Mouse (Mus musculus) yolk sac, embryonic 10.5 days (tissue): Measurements from ENCODE around the gene Lcmt2.

ENCODE experiments used
- DNase-seq: peaks from one replicate; pipeline ENCODE4 v3.0.0-alpha.2; 2017; ENCODE audit warnings: low spot score

Lcmt2 gene

DNA sequence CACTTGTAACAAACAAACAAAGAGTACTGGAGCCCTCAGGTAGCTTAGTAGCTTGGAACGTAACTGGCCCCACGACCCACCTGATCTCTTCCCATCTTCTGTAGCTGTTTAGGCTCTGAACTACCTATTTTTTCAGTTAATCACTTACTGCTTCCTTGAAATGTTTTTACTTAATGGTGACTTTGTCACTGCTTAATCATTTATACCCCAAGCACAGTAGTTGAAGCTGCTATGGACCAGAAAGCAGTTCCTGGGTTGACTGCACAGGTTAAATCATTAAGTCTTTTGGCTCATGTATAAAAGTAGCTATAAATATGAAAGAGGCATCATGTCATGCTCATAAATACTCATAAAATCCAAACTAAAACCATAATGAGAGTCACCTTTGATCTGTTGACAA lies 25.0 kb downstream of the Lcmt2 start:
- DNase-seq, result no peak

DNA sequence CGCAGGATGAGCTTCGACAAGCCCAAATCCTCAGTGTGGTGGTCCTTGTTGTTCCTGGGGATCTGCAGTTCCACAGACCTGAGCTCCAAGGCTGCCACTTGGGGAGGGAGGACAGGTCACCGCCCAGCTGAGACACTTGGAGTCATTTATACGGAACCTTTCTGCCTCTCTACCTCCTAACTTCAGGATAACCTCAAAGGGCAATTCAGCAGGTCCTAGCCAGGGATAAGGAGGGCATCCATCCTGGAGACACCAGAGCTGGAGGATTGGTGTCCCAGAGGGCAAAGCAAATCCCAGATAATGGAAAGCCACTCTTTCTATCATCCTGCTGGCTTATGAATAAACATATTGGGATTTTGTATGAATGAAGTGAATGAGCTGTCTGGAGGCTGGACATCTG lies 30.8 kb downstream of the Lcmt2 start, which contains the start of gene Tgm7:
Gene Tgm7, minus strand, starts transcription at position 101 of the 400 bp plus-strand sequence.
- no peak for DNase-seq

- no peak for DNase-seq
These were observed 34.5 kb downstream of the Lcmt2 start for GRCm38 (mm10) chr2:121105940-121106339.

DNA sequence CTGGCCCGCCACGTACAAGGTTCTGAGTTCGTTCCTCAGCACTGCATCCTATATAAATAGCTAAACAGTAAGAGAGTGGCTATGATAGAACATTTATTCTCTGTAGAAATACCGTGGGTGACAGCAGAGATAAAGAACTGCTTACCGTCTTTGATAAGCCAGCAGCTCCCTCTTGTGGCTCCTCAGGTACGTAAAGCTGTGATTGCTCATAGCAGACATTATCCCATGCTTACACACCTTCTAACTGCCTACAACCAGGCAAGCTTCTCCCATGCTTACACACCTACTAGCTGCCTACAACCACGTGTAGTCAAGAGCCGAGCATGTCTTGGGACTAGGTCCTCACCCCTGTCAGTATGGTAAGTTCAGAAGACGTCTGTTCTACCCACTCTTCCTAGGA lies 38.4 kb downstream of the Lcmt2 start:
- DNase-seq, result peak; percentile 33

GRCm38 (mm10) chr2:121089751-121090150 lies 50.7 kb downstream of the Lcmt2 start:
- no peak for DNase-seq

DNA sequence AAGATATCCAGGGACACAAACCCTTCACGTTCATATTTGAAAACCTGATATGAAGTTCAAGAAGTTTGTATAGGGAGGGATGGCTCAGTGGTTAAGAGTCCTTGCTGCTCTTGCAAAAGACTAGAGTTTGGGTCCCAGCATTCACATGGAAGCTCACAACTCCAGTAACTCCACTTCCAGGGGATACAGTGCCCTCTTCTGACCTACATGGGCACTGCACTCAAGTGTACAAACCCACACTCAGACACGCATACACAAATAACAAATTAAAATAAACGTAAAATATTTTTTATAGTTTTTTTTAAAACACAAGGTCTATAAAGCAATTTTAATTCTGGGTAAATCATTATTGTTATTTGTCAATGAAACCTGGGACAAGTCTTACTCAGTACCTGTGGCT lies 51.9 kb downstream of the Lcmt2 start:
- no peak for DNase-seq

- DNase-seq, result no peak
These were observed 54.8 kb downstream of the Lcmt2 start, which contains the start of gene Tgm5 for GRCm38 (mm10) chr2:121085480-121086185. Tgm5 (minus strand) TSS chr2:121085841.

- DNase-seq, result no peak
These were observed 57.8 kb downstream of the Lcmt2 start for GRCm38 (mm10) chr2:121082626-121083025.
